Mouse (Mus musculus) forebrain, embryonic 16.5 days (tissue): ENCODE results near the gene Ccdc77. TPM values are rescaled to one million over a fixed set of nuclear protein-coding genes. Genes with fewer than 3 reads are reported as not detected.

Source experiments
- ATAC-seq: fragments of 200-750 bp; cut with Nextera tagmentation; 2 replicates; pipeline ENCODE4 v1.8.0; 2017; ENCODE audit warnings: mild to moderate bottlenecking, moderate library complexity
- H3K27ac ChIP-seq: fragments of 300-500 bp; sonication (generic); 2 replicates; pipeline ENCODE4 v1.5.1; 2014; ENCODE audit warnings: low read length, control low read depth
- H3K27me3 ChIP-seq: fragments of 300-500 bp; sonication (generic); replicated peaks from 2 replicates; pipeline ENCODE4 v1.6.1; 2014; ENCODE audit warnings: low read length; ENCODE audit not compliant: control insufficient read depth, insufficient read depth
- H3K36me3 ChIP-seq: fragments of 300-500 bp; sonication (generic); 2 replicates; pipeline ENCODE4 v1.6.1; 2014; ENCODE audit not compliant: control insufficient read depth, insufficient read depth
- H3K4me1 ChIP-seq: fragments of 300-500 bp; sonication (generic); replicated peaks from 2 replicates; pipeline ENCODE4 v1.6.1; 2014; ENCODE audit warnings: low read length; ENCODE audit not compliant: control insufficient read depth, insufficient read depth
- H3K4me2 ChIP-seq: fragments of 300-500 bp; sonication (generic); 2 replicates; pipeline ENCODE4 v1.6.1; 2014; ENCODE audit warnings: mild to moderate bottlenecking, low read length, control low read depth
- H3K4me3 ChIP-seq: fragments of 300-500 bp; sonication (generic); replicated peaks from 2 replicates; pipeline ENCODE4 v1.5.1; 2014; ENCODE audit warnings: mild to moderate bottlenecking, low read length, control low read depth
- H3K9ac ChIP-seq: fragments of 300-500 bp; sonication (generic); replicated peaks from 2 replicates; pipeline ENCODE4 v1.6.1; 2014; ENCODE audit warnings: low read depth, low read length, control low read depth
- H3K9me3 ChIP-seq: fragments of 300-500 bp; sonication (generic); 2 replicates; pipeline ENCODE4 v1.6.1; 2016; ENCODE audit warnings: low read length; ENCODE audit not compliant: control insufficient read depth
- WGBS: fragments of 180-500 bp; shearing (Covaris S2); extraction: QIAGEN DNeasy Blood & Tissue Kit; methylation state at CpG from one replicate; pipeline ENCODE4 v1.1.7; 2014; 5-methylcytosine and 5-hydroxymethylcytosine counted together
- polyA plus RNA-seq: library from polyadenylated mRNA; unstranded; fragments of >200 nt; fragmentation: Nextera tagmentation; extraction: Ambion mirVana; gene quantifications from 2 replicates; pipeline ENCODE4 v1.2.1, GENCODE M21; 2015

Gene Ccdc77
- polyA plus RNA-seq, 1 experiment from 2014 or later, result 13.3 TPM

- Histone ChIP-seq H3K9me3 (no peaks in the 10 kb centered on the region), H3K4me1 (no peaks in the 10 kb centered on the region), H3K9ac (no peak overlapping the region), H3K36me3 (no peaks in the 10 kb centered on the region), H3K4me2 (no peak overlapping the region), H3K27me3 (no peaks in the 10 kb centered on the region), H3K4me3 (no peak overlapping the region), H3K27ac (no peak overlapping the region)
- no peak for ATAC-seq
- WGBS, result 82% methylated on average over 4 of the region's 4 CpGs
Observed at GRCm38 (mm10) chr6:120274887-120275286, 89.3 kb downstream of the Ccdc77 start.

Other genes starting within 250 kb of the Ccdc77 start
- not detected in 2 replicates for gene D330020A13Rik, start 70.0 kb downstream of the Ccdc77 start, polyA plus RNA-seq
- 0.17 and 0.24 TPM in 2 replicates for gene B4galnt3, start 69.8 kb downstream of the Ccdc77 start, polyA plus RNA-seq
- gene Kdm5a, start 250 bp downstream of the Ccdc77 start, polyA plus RNA-seq, result 47.1 and 48.3 TPM in 2 replicates
- 4.6 and 5.3 TPM in 2 replicates for gene Il17ra, start 98.9 kb upstream of the Ccdc77 start, polyA plus RNA-seq
- gene Tmem121b, start 129.4 kb upstream of the Ccdc77 start, polyA plus RNA-seq, result 3.3 and 3.5 TPM in 2 replicates
- gene Hdhd5, start 166.9 kb upstream of the Ccdc77 start, polyA plus RNA-seq, result 15.3 and 16.4 TPM in 2 replicates